Mouse (Mus musculus) liver, embryonic 16.5 days (tissue): ENCODE measurements around the gene Gmppa. TPM values are rescaled to one million over a fixed set of nuclear protein-coding genes. Genes with fewer than 3 reads are reported as not detected.

Experiments used
- ATAC-seq: fragments of 200-750 bp; cut with Nextera tagmentation; 2 replicates; pipeline ENCODE4 v1.8.0; 2017; ENCODE audit warnings: low read depth, mild to moderate bottlenecking, moderate number of reproducible peaks, moderate library complexity
- H3K27ac ChIP-seq: fragments of 300-500 bp; sonication (generic); 2 replicates; pipeline ENCODE4 v1.5.1; 2014; ENCODE audit warnings: mild to moderate bottlenecking, low read length
- H3K27me3 ChIP-seq: fragments of 300-500 bp; sonication (generic); 2 replicates; pipeline ENCODE4 v1.6.1; 2014; ENCODE audit warnings: low read depth, low read length, mixed read lengths; ENCODE audit not compliant: control insufficient read depth, insufficient read depth
- H3K36me3 ChIP-seq: fragments of 300-500 bp; sonication (generic); 2 replicates; pipeline ENCODE4 v1.6.1; 2014; ENCODE audit warnings: mild to moderate bottlenecking; ENCODE audit not compliant: control insufficient read depth, insufficient read depth
- H3K4me1 ChIP-seq: fragments of 300-500 bp; sonication (generic); 2 replicates; pipeline ENCODE4 v1.6.1; 2014; ENCODE audit warnings: low read depth, low read length, mixed read lengths; ENCODE audit not compliant: control insufficient read depth
- H3K4me2 ChIP-seq: fragments of 300-500 bp; sonication (generic); 2 replicates; pipeline ENCODE4 v1.6.1; 2014; ENCODE audit warnings: low read depth, low read length, mixed read lengths
- H3K4me3 ChIP-seq: fragments of 300-500 bp; sonication (generic); 2 replicates; pipeline ENCODE4 v1.5.1; 2014; ENCODE audit warnings: low read depth, mild to moderate bottlenecking, low read length
- H3K9ac ChIP-seq: fragments of 300-500 bp; sonication (generic); 2 replicates; pipeline ENCODE4 v1.6.1; 2014; ENCODE audit warnings: low read depth, low read length
- H3K9me3 ChIP-seq: fragments of 300-500 bp; sonication (generic); replicated peaks from 2 replicates; pipeline ENCODE4 v1.6.1; 2016; ENCODE audit warnings: low read length; ENCODE audit not compliant: control insufficient read depth
- WGBS: fragments of 180-500 bp; shearing (Covaris S2); extraction: QIAGEN DNeasy Blood & Tissue Kit; methylation state at CpG from one replicate; pipeline ENCODE4 v1.1.7; 2014; ENCODE audit not compliant: insufficient replicate concordance; 5-methylcytosine and 5-hydroxymethylcytosine counted together
- polyA plus RNA-seq: library from polyadenylated mRNA; unstranded; fragments of >200 nt; fragmentation: Nextera tagmentation; extraction: Ambion mirVana; gene quantifications from 2 replicates; pipeline ENCODE4 v1.2.1, GENCODE M21; 2015

Gene Gmppa
- polyA plus RNA-seq, 1 experiment from 2014 or later, result 35.7 TPM

DNA sequence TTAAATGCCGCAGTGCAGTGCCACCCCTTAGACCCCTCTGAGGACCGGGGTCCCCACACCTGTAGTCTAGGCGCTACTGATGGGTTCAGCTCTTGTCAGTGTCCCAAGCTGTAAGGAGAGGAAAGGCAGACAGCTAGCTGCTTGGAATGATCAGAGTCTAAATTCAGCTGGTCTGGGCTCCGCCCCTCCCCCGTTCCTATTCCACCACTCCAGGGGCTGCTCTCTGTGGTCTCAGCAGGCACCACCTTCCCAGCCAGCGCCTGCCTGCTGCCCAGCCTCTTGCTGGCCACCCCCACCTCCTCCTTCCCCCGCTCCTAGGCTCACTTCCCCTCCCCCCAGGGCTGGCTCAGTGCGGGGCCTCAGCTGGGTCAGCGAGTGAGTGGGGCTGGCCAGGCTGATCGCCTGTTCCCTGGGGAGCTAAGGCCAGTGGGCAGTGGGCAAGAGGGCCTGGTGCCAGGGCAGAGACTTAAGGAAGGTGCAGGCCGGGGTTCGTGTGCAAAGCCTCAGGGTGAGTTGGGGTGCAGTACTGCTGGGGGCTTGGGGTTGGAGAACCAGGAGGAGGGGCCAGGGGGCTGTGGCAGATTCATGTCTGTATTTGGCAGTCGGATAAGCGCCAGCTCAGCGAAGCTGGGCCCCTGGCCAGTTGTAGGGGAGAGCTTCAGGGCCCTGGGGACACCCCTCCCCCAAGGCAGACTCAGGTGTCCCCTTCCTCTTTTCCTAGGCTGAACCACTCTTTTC is 35.8 kb upstream of the Gmppa start:
- H3K36me3 ChIP-seq, result no peaks in the 10 kb centered on the region
- no peaks in the 10 kb centered on the region for H3K9me3 ChIP-seq
- peak overlapping the region; percentile 20; the same call in 1 of the 2 replicates for H3K4me3 ChIP-seq
- peaks cover 3% of the 10 kb centered on the region; the same call in 1 of the 2 replicates for H3K4me1 ChIP-seq
- peak overlapping the region; percentile 29; the same call in 1 of the 2 replicates for H3K9ac ChIP-seq
- WGBS, result 21% methylated on average over 15 of the region's 15 CpGs
- peak; percentile 75 for ATAC-seq
- H3K27ac ChIP-seq, result 0 out of 2 replicates have a peak overlapping the region, but pooled peaks have one; percentile 22
- H3K27me3 ChIP-seq, result no peaks in the 10 kb centered on the region
- peak overlapping the region; percentile 15; the same call in 1 of the 2 replicates for H3K4me2 ChIP-seq

DNA sequence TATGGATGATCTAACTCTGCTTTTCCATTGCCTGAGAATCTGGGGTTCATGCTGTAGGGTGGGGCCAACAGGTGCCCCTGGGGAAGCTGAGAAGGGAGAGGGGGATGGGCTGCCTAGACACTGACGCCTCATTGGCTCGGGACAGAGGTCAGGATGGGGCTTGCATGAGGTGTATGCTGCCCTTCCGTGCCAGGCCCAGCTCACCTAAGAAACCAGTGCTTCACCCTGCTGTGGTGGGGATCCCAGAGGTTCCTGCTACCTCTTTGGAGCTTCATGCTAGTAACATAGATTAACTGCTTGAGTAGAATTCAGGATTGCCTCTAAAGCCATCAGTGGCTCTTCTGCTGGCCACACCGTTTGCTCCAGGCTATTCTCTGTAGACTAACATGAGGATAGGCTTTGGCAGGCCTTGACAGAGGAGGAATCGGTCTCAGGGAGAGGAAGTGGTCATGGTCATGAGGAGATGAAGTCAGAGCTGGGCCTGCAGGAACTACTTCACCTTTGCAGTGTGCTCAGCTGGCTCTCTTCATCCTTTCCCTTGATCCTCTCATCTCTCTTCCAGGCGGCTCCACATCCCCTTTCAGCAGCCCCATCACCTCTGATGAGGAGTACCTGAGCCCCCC is 35.1 kb upstream of the Gmppa start:
- Histone ChIP-seq H3K9ac (no peak overlapping the region), H3K4me3 (no peak overlapping the region), H3K36me3 (no peaks in the 10 kb centered on the region), H3K27ac (no peak overlapping the region), H3K4me1 (peaks cover 3% of the 10 kb centered on the region; the same call in 1 of the 2 replicates), H3K4me2 (no peak overlapping the region), H3K9me3 (no peaks in the 10 kb centered on the region), H3K27me3 (no peaks in the 10 kb centered on the region)
- no peak for ATAC-seq
- WGBS, result 30% methylated on average over 6 of the region's 6 CpGs

DNA sequence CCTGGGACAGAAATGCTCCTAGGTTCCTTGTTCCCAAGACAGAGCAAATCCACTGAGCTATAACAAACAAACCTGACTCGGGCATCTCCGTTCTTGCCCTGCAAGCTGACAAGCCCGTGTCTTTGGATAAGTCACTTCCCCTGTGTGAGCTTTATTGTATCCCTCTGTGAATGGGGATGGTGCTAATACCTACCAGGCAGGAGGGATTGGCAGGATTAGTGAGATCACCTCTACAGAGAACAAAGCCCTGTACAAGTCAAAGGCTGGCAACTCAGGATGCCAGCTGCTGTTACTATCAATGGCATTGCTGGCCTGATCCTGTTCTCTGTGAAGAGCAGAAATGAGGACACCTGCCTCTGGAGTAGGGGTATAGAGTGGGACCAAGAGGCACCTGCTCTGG is 30.2 kb upstream of the Gmppa start:
- WGBS, result 61% methylated on average over 3 of the region's 3 CpGs

GRCm38 (mm10) chr1:75406173-75406572 is 29.6 kb upstream of the Gmppa start:
- Histone ChIP-seq H3K4me3 (no peak overlapping the region), H3K4me2 (no peak overlapping the region), H3K36me3 (no peaks in the 10 kb centered on the region), H3K27ac (no peak overlapping the region), H3K9ac (no peak overlapping the region), H3K27me3 (no peaks in the 10 kb centered on the region), H3K4me1 (no peaks in the 10 kb centered on the region), H3K9me3 (no peaks in the 10 kb centered on the region)
- ATAC-seq, result no peak
- 73% methylated on average over 15 of the region's 15 CpGs for WGBS

More for the DNA sequence above, 30.2 kb upstream of the Gmppa start:
- H3K9me3 ChIP-seq, result no peaks in the 10 kb centered on the region
- H3K4me3 ChIP-seq, result no peak overlapping the region
- no peaks in the 10 kb centered on the region for H3K4me1 ChIP-seq
- H3K27me3 ChIP-seq, result no peaks in the 10 kb centered on the region
- no peak for ATAC-seq
- H3K4me2 ChIP-seq, result no peak overlapping the region
- H3K9ac ChIP-seq, result no peak overlapping the region
- H3K27ac ChIP-seq, result no peak overlapping the region
- no peaks in the 10 kb centered on the region for H3K36me3 ChIP-seq

- Histone ChIP-seq H3K27ac (no peak overlapping the region), H3K4me2 (no peak overlapping the region), H3K4me3 (no peak overlapping the region), H3K9ac (no peak overlapping the region), H3K36me3 (no peaks in the 10 kb centered on the region), H3K4me1 (no peaks in the 10 kb centered on the region), H3K9me3 (no peaks in the 10 kb centered on the region), H3K27me3 (no peaks in the 10 kb centered on the region)
- WGBS, result 72% methylated on average over 9 of the region's 9 CpGs
- ATAC-seq, result no peak
These were observed 28.7 kb upstream of the Gmppa start for GRCm38 (mm10) chr1:75407056-75407455.

DNA sequence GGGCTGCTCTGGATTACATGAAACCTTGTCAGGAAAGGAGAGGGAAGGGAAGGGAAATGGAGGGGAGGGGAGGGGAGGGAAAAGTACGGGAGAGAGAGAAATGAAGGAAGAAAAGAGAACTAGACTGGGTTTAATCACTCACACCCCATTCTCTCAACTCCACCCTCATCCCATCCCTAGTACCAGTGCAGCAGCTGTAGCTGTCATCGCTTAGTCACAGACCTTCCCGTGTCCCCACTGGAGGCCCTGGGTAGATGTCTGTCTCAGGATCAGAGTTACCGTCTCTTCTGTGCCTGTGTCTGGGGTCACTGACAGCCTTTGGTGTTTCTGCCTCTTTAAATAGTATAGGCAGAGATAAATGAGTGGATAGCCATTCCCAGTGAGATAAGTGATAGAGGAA is 27.5 kb upstream of the Gmppa start:
- H3K4me3 ChIP-seq, result no peak overlapping the region
- H3K4me2 ChIP-seq, result no peak overlapping the region
- H3K9ac ChIP-seq, result no peak overlapping the region
- no peak overlapping the region for H3K27ac ChIP-seq
- H3K4me1 ChIP-seq, result no peaks in the 10 kb centered on the region
- WGBS, result 66% methylated on average over 4 of the region's 4 CpGs
- H3K36me3 ChIP-seq, result no peaks in the 10 kb centered on the region
- no peaks in the 10 kb centered on the region for H3K9me3 ChIP-seq
- no peaks in the 10 kb centered on the region for H3K27me3 ChIP-seq
- no peak for ATAC-seq

GRCm38 (mm10) chr1:75409950-75410349 is 25.8 kb upstream of the Gmppa start:
- Histone ChIP-seq H3K9me3 (no peaks in the 10 kb centered on the region), H3K4me3 (no peak overlapping the region), H3K36me3 (no peaks in the 10 kb centered on the region), H3K4me1 (no peaks in the 10 kb centered on the region), H3K27me3 (no peaks in the 10 kb centered on the region), H3K27ac (no peak overlapping the region), H3K9ac (no peak overlapping the region), H3K4me2 (no peak overlapping the region)
- ATAC-seq, result no peak
- WGBS, result 66% methylated on average over 7 of the region's 7 CpGs

GRCm38 (mm10) chr1:75412196-75412595 is 23.5 kb upstream of the Gmppa start:
- no peak for ATAC-seq
- no peak overlapping the region for H3K9ac ChIP-seq
- H3K36me3 ChIP-seq, result no peaks in the 10 kb centered on the region
- no peaks in the 10 kb centered on the region for H3K4me1 ChIP-seq
- H3K4me3 ChIP-seq, result no peak overlapping the region
- 59% methylated on average over 3 of the region's 3 CpGs for WGBS
- H3K9me3 ChIP-seq, result no peaks in the 10 kb centered on the region
- no peaks in the 10 kb centered on the region; the same call in 1 of the 2 replicates for H3K27me3 ChIP-seq
- no peak overlapping the region for H3K27ac ChIP-seq
- no peak overlapping the region for H3K4me2 ChIP-seq

DNA sequence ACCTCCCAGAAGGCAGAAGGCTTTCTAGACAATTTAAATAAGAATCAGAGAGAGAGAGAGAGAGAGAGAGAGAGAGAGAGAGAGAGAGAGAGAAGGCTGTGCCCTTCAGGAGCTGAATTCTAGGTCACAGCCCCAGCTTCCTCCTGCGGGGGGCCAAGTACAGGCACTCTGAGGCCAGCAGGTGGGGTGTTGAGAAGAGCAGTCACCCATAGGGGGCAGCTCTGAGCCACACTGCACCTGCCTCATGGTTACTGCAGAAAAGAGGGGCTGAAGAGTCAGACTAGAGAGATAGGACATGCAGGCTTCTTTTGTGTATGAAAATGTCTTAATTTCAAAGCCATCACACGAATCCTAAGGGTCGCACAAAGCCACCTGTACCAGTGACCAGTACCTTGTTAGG is 22.0 kb upstream of the Gmppa start:
- H3K36me3 ChIP-seq, result no peaks in the 10 kb centered on the region
- no peak overlapping the region for H3K4me3 ChIP-seq
- ATAC-seq, result no peak
- H3K27ac ChIP-seq, result no peak overlapping the region
- no peaks in the 10 kb centered on the region for H3K9me3 ChIP-seq
- H3K27me3 ChIP-seq, result no peaks in the 10 kb centered on the region; the same call in 1 of the 2 replicates
- no peak overlapping the region for H3K9ac ChIP-seq
- WGBS, result 59% methylated on average over 3 of the region's 3 CpGs
- H3K4me2 ChIP-seq, result no peak overlapping the region
- no peaks in the 10 kb centered on the region for H3K4me1 ChIP-seq
